Comparison of ENCODE assay signal across 14 mouse cellular contexts in genomic region chr6:92983421-92983820, GRCm38 (mm10). TPM values are rescaled to one million over a fixed set of nuclear protein-coding genes. Genes with fewer than 3 reads are reported as not detected.
DNase-seq lines count a peak whose midpoint lies in the region; ATAC-seq and TF ChIP-seq lines count a peak whose summit lies in the region.
"Had no signal": no experiment of that assay in that cellular context is flagged by ENCODE, and none has a peak within 500 bp of the region (broad histone marks: within the 10 kb centered on the region; RNA-seq: fewer than 3 reads in every experiment).

No protein-coding gene starts in this region.

- DNase-seq in cerebellum, adult 11-12 months, result no peak
- DNase-seq in ovary, adult 18-20 months (ENCODE audit: low spot score), result peak; percentile 15
- DNase-seq in ovary, postnatal 10 days (ENCODE audit: low spot score), result no peak
- peak; percentile 42 for DNase-seq in heart, postnatal 0 days (ENCODE audit: low spot score)
- peak; percentile 28 for DNase-seq in ovary, postnatal 36 days (ENCODE audit: low spot score)
- no peak for DNase-seq in limb, embryonic 10.5 days (ENCODE audit: low spot score)
- no peak for DNase-seq in gastrocnemius, postnatal 14 days
- DNase-seq: embryo, embryonic 11 days had no signal

- H3K9me3 ChIP-seq in heart, postnatal 0 days (replicated peaks; ENCODE audit: control insufficient read depth, low read length), result no peaks in the 10 kb centered on the region
- no peaks in the 10 kb centered on the region for H3K9me3 ChIP-seq in limb, embryonic 10.5 days (replicated peaks)
- H3K9me3 ChIP-seq: forebrain, embryonic 13.5 days; limb, embryonic 13.5 days; neural tube, embryonic 12.5 days had no signal

- H3K27me3 ChIP-seq in heart, postnatal 0 days (ENCODE audit: control insufficient read depth, insufficient read depth, low read length), result no peaks in the 10 kb centered on the region
- no peaks in the 10 kb centered on the region for H3K27me3 ChIP-seq in limb, embryonic 10.5 days (ENCODE audit: low read depth, poor library complexity, severe bottlenecking)
- H3K27me3 ChIP-seq: forebrain, embryonic 13.5 days; limb, embryonic 13.5 days; neural tube, embryonic 12.5 days had no signal

- H3K9ac ChIP-seq in heart, postnatal 0 days (replicated peaks; ENCODE audit: low read depth, low read length), result no peak overlapping the region
- H3K9ac ChIP-seq: forebrain, embryonic 13.5 days; limb, embryonic 13.5 days; neural tube, embryonic 12.5 days had no signal

- no peak for TF ChIP-seq EP300 in heart, postnatal 0 days (IDR thresholded peaks at IDR 0.05; ENCODE audit: low read depth)

- H3K36me3 ChIP-seq in heart, postnatal 0 days (replicated peaks; ENCODE audit: control insufficient read depth, insufficient read depth, low read length), result no peaks in the 10 kb centered on the region
- no peaks in the 10 kb centered on the region for H3K36me3 ChIP-seq in limb, embryonic 10.5 days
- H3K36me3 ChIP-seq: limb, embryonic 13.5 days; neural tube, embryonic 12.5 days had no signal

- H3K4me2 ChIP-seq in heart, postnatal 0 days (ENCODE audit: low read depth, low read length), result no peak overlapping the region
- H3K4me2 ChIP-seq: forebrain, embryonic 13.5 days; limb, embryonic 13.5 days; neural tube, embryonic 12.5 days had no signal

- ATAC-seq in cerebellum, adult (ENCODE audit: insufficient number of reproducible peaks, low FRiP score, low TSS enrichment), result 0 out of 2 replicates have a peak, but pooled peaks have one; percentile 31
- no peak for ATAC-seq in heart, postnatal 0 days (ENCODE audit: insufficient read depth, low read depth)
- ATAC-seq: forebrain, embryonic 13.5 days; hindbrain, embryonic 16.5 days had no signal

- peaks cover 22% of the 10 kb centered on the region for H3K4me1 ChIP-seq in heart, postnatal 0 days (ENCODE audit: control insufficient read depth, insufficient read depth)
- H3K4me1 ChIP-seq in limb, embryonic 10.5 days, result no peaks in the 10 kb centered on the region
- H3K4me1 ChIP-seq: neural tube, embryonic 12.5 days had no signal

- H3K27ac ChIP-seq in heart, postnatal 0 days (ENCODE audit: low read depth), result peak overlapping the region; percentile 34
- no peak overlapping the region for H3K27ac ChIP-seq in limb, embryonic 10.5 days
- H3K27ac ChIP-seq: forebrain, embryonic 13.5 days; limb, embryonic 13.5 days; neural tube, embryonic 12.5 days had no signal

- WGBS in heart, postnatal 0 days, result 36% methylated on average over 7 of the region's 7 CpGs
- 91% methylated on average over 7 of the region's 7 CpGs for WGBS in limb, embryonic 10.5 days

- intact Hi-C loops in gastrocnemius, postnatal 14 days (cut with DNase I; ENCODE audit: low total_unique reads), result no loop called here

- no peak for TF ChIP-seq CTCF in heart, postnatal 0 days (IDR thresholded peaks at IDR 0.05; ENCODE audit: low read depth)

- H3K4me3 ChIP-seq in heart, postnatal 0 days (ENCODE audit: low read depth, low read length), result no peak overlapping the region
- H3K4me3 ChIP-seq in limb, embryonic 10.5 days, result no peak overlapping the region
- H3K4me3 ChIP-seq: forebrain, embryonic 13.5 days; limb, embryonic 13.5 days; neural tube, embryonic 12.5 days had no signal

RNA-seq across cellular contexts. Expression of gene Adamts9, which starts 40.1 kb away (rescaled TPM):
- total RNA-seq in heart, postnatal 0 days (2014; rRNA removed; ENCODE audit: low replicate concordance), result 27.8 and 35.5 TPM in 2 replicates
- polyA plus RNA-seq in heart, postnatal 0 days (2015; fragmentation: Nextera tagmentation; extraction: Ambion mirVana), result 3.9 TPM in 2 replicates
- 2.5 and 3.0 TPM in 2 replicates for polyA plus RNA-seq in limb, embryonic 10.5 days (2016; fragmentation: Nextera tagmentation; extraction: Ambion mirVana)
- total RNA-seq in gastrocnemius, postnatal 14 days (2021), result 10 to 100 TPM; 11.7 to 19.0 TPM
- total RNA-seq: megakaryocyte-erythroid progenitor cell, adult 5-6 weeks had no signal

Comparison
In these comparisons a context has a peak if more than half of its experiments do, and no peak if none do; other contexts are left out.
1. DNase-seq: peak in ovary, adult 18-20 months (single experiment), heart, postnatal 0 days (single experiment) and ovary, postnatal 36 days (single experiment); none in cerebellum, adult 11-12 months (single experiment), ovary, postnatal 10 days (single experiment), limb, embryonic 10.5 days (single experiment) and gastrocnemius, postnatal 14 days (single experiment).